15 mouse cellular contexts compared by ENCODE assay signal in the genomic region with DNA sequence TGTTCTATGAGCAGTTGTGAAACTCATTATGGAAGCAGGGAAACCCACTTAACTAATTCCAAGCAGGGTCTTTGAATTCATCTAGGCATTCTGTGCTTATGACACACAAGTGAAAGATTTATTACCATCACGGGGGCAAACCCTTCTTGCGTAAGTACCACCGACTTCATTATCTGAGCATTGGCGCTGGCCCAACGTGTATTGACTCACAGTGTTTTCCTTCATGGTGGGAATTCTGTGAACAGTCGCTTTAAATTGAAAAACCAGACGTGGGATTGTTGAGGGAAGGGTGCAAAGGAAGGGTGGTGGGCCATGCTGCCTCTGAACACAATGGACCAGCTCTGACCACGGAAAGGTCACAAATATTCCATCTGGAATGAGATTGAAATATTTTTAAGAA. TPM values are rescaled to one million over a fixed set of nuclear protein-coding genes. Genes with fewer than 3 reads are reported as not detected.
DNase-seq lines count a peak whose midpoint lies in the region; ATAC-seq lines count a peak whose summit lies in the region.
"Had no signal": no experiment of that assay in that cellular context is flagged by ENCODE, and none has a peak within 500 bp of the region (broad histone marks: within the 10 kb centered on the region; RNA-seq: fewer than 3 reads in every experiment).

No protein-coding gene starts in this region.

- H3K36me3 ChIP-seq in heart, embryonic 12.5 days: no peaks in the 10 kb centered on the region
- H3K36me3 ChIP-seq: embryonic facial prominence, embryonic 13.5 days; midbrain, embryonic 10.5 days had no signal

- no peak overlapping the region for H3K4me2 ChIP-seq in heart, embryonic 12.5 days
- H3K4me2 ChIP-seq: embryonic facial prominence, embryonic 13.5 days; liver, embryonic 11.5 days had no signal

- no peak overlapping the region for H3K4me3 ChIP-seq in heart, embryonic 12.5 days
- H3K4me3 ChIP-seq: embryonic facial prominence, embryonic 13.5 days; midbrain, embryonic 10.5 days had no signal

- H3K27me3 ChIP-seq in heart, embryonic 12.5 days (replicated peaks): peaks cover 53% of the 10 kb centered on the region
- H3K27me3 ChIP-seq: CH12.LX had no signal

- intact Hi-C loops in heart, postnatal 14 days (cut with DNase I): no loop called here
- intact Hi-C loops in left cerebral cortex, postnatal 4 days (cut with DNase I): no loop called here

- 64% methylated on average over 8 of the region's 8 CpGs for WGBS in heart, embryonic 12.5 days

- 0 out of 2 replicates have a peak, but pooled peaks cover 2% of the 10 kb centered on the region for H3K9me3 ChIP-seq in heart, embryonic 12.5 days (replicated peaks)
- H3K9me3 ChIP-seq: embryonic facial prominence, embryonic 13.5 days; midbrain, embryonic 10.5 days had no signal

- no peak for ATAC-seq in heart, embryonic 12.5 days (ENCODE audit: insufficient number of reproducible peaks, low FRiP score)

- H3K4me1 ChIP-seq in heart, embryonic 12.5 days (replicated peaks): 0 out of 2 replicates have a peak, but pooled peaks cover 4% of the 10 kb centered on the region
- H3K4me1 ChIP-seq: embryonic facial prominence, embryonic 13.5 days had no signal

- DNase-seq in heart, adult 18-20 months: peak; percentile 40 to 44
- DNase-seq in urinary bladder, postnatal 14 days (ENCODE audit: low spot score): peak; percentile 8
- no peak for DNase-seq in urinary bladder, adult 2 months (ENCODE audit: low spot score)
- DNase-seq in heart, postnatal 14 days: peak; percentile 38 to 40
- DNase-seq in thymus, postnatal 4 days: no peak
- DNase-seq in left cerebral cortex, postnatal 4 days: no peak
- no peak for DNase-seq in testis, postnatal 10 days (ENCODE audit: low spot score)
- DNase-seq: cerebellum, adult 11 months had no signal

- H3K9ac ChIP-seq in heart, embryonic 12.5 days: no peak overlapping the region
- H3K9ac ChIP-seq: embryonic facial prominence, embryonic 13.5 days had no signal

- H3K27ac ChIP-seq in heart, embryonic 12.5 days (ENCODE audit: poor library complexity, severe bottlenecking): no peak overlapping the region
- H3K27ac ChIP-seq: embryonic facial prominence, embryonic 13.5 days; midbrain, embryonic 10.5 days had no signal

RNA-seq across cellular contexts. Expression of a gene that starts 55.9 kb away (rescaled TPM):
- under 1 TPM; 0.12 to 0.23 TPM for total RNA-seq in heart, adult 18-20 months (2021)
- polyA plus RNA-seq in heart, embryonic 12.5 days (2016; fragmentation: Nextera tagmentation; extraction: Ambion mirVana): 0.89 and 1.3 TPM in 2 replicates
- polyA plus RNA-seq in urinary bladder, adult 2 months (2012; rRNA removed): 0.73 and 0.83 TPM in 2 replicates
- total RNA-seq in heart, postnatal 14 days (2021): under 1 TPM; 0.15 to 0.22 TPM
- total RNA-seq in left cerebral cortex, postnatal 4 days (2021): not detected
- total RNA-seq: hematopoietic stem cell, adult 5-6 weeks; layer of hippocampus, postnatal 25 days had no signal

Comparison
In these comparisons a context has a peak if more than half of its experiments do, and no peak if none do; other contexts are left out.
1. DNase-seq: peak in heart, adult 18-20 months (2 of 2), urinary bladder, postnatal 14 days (single experiment) and heart, postnatal 14 days (2 of 2); none in urinary bladder, adult 2 months (single experiment), thymus, postnatal 4 days (single experiment), left cerebral cortex, postnatal 4 days (single experiment) and testis, postnatal 10 days (single experiment).